Mouse (Mus musculus) yolk sac, embryonic 10.5 days (tissue): ENCODE data around the gene Pgbd1.
"Not testable (repeated sequence)": the region's sequence is repeated elsewhere in the genome, so short reads cannot be mapped to it uniquely, and the experiment has no call there.

Experiments
- DNase-seq: peaks from one replicate; pipeline ENCODE4 v3.0.0-alpha.2; 2017; ENCODE audit warnings: low spot score

Pgbd1 gene

DNA sequence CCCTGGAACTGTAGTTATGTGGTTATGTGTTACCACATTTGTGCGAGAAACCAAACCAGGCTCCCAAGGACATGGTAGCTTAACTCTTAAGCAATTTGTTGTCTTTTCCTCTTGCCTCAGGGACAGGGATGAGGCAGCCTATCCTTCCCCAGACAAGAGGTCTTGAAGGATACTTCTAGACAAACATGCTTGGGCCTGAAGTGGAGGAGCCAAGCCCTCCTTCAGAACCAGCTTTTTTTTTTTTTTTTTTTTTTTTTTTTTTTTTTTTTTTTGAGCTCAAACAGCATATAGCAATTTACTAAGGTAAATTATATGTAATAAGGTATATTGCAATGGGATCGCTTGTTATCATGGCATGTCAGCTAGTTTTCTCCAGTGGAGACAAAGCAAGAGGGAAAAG lies 25.1 kb downstream of the Pgbd1 start:
- DNase-seq = no peak

DNA sequence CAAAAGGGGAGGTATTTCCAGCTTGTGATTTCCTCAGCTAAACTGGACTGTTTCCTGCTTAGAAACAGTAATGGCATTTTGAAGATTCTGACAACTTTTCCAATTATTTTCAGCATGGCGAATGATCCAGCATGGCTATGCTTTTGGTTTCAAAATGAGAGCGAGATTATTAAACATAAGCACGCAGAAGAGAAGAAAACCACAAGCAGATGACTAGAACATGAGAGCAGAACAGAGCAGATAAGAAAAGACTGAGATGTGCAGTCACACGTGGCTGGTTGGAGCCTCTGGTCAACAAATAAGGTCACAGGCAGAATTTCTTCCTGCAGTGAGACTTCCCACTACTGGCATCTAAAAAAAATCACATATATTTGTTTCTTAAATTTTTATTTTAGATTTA lies 25.6 kb downstream of the Pgbd1 start:
- no peak for DNase-seq

DNA sequence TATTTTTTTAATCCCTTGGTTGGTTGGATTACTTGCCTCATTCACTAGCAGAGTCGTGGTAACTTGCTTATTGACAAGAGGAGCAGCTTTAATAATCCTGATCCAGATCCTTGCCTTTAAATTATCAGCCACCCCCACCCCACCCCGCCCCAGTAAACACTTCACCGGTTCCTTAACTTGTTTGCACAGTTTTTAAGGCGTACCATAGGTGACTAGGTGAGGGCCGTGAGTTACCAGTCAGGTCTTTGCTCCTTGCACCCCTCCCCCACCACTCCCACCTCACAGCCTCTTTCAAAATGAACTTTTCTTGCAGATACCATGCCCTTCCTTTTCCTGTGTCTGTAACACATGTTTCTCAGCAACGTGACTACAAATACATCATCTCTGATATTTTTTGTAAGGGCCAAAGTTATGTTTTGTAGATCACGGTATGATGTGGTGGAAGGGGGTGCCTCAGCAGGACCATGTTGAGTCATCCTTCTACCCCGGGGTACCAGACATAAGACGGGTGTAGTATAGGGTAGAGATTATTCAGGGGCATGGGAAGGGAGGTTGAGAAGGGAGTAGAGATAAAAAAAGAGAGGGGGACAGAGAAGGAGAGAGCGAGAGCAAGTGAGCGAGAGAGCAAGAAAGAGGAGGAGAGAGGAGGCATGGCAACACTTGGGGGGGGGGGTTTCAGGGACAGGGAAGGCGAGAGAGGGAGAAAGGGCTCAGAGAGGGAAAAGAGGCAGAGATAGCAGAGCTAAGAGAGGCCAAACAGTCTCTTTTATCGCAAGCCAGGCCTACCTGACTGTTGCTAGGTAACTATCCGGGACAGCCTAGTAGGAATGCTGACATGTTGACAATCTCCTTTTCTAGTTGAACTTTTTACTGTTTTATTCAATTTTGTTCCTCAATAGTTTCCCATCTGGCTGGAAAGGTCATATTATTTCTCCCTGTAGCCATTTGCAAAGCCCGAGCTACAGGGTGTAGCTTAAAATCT lies 26.3 kb downstream of the Pgbd1 start:
- no peak for DNase-seq

DNA sequence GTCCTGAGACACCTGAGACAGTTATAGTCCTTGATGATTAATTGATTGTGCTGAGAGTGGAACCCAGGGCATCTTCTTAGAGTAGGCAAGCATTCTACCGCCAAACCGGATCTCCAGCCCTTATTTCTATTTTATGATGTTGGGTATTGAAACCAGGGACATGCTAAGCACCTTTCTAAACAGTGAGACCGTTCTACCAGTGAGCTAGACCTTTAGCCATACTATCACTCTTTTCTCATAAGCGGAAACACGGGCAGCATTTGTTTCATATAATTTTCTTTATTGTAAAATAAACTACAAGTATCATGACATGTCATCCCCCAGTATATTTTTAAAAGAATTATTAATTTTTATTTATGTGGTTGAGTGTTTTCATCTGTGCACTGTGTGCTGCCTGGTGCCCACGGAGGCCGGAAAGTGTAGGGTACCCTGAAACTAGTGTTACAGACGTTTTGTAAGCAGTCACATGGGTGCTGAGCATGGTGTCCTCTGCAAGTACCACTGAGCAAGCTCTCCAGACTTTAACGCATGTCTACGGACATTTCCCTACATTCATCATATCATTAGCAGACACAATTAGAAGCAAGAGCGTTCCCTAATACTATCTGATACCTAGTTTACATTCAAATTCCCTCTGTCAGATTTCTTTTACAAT lies 31.9 kb downstream of the Pgbd1 start:
- no peak for DNase-seq

DNA sequence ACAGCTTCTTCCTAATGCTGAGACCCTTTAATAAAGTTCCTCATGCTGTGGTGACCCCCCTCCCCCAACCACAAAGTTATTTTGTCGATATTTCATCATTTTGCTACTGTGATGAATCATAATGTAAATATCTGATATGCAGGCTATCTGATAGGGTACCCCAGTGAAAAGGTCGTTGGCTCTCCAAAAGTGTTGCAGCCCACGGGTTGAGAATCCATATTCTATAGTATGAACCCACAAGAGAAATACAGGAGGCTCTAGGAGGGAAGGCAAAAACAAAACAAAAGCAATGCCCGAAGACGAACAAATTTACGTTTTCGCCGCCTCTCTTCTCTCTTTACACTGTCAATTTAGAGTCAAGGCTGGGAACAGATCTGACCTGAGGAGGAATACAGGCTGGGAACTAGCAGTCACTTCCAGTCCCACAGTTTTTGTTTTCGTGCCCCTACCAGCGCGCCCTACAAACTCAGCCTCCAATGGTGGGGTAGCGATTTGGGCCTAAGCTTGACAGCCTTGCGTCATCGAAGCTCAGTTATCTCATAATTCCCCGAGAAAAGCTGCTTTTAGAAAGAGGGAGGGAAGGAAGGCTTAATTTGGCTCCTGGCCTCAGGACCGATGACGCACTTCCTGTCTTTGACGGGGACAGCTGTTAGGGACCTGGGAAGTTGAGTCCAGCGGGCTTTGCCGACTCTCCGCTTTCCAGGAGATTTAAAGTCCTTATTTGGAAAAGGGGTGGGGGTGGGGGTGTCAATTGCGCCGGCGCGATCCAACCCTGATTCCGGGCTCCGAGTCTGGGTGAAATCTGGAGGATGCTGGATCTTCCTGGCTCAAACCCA lies 32.7 kb downstream of the Pgbd1 start:
- DNase-seq = peak; percentile 83

DNA sequence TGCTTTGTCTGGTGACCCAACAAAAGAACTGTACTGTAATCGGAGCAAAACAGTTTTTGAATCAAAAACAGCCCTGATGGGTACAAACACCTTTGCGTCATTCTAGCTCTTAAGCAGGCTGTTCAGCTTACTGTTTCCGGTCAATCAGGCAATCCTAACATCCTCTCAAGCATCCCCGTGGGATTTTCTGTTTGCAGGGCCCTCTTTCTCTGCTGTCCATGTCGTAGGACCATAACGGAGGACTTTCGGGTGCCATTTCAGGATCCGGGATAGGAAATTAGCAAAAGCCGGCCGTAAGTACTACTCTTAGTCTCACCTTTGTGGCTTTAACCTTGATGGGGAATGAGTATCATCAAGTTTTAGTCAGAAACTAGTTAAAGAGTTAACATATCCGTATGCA lies 33.5 kb downstream of the Pgbd1 start:
- DNase-seq = no peak

DNA sequence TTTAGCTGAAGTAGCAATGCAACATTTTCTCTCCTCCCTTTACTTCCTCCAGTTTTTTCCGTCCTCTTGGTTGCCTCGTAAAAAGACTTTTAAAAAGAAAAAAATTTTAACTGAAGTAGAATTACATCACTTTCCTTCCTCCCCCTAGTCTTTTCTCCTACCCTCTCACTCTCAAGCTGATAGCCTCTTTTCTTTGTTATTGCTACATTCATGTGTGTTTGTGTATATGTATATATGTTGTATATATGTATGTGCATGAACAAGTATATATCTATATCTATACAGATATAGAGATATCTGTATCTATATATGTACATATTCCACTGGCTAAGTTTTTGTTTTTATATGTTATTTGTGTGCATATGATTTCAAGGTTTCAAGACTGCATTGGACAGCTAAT lies 38.0 kb downstream of the Pgbd1 start:
- DNase-seq = no peak

DNA sequence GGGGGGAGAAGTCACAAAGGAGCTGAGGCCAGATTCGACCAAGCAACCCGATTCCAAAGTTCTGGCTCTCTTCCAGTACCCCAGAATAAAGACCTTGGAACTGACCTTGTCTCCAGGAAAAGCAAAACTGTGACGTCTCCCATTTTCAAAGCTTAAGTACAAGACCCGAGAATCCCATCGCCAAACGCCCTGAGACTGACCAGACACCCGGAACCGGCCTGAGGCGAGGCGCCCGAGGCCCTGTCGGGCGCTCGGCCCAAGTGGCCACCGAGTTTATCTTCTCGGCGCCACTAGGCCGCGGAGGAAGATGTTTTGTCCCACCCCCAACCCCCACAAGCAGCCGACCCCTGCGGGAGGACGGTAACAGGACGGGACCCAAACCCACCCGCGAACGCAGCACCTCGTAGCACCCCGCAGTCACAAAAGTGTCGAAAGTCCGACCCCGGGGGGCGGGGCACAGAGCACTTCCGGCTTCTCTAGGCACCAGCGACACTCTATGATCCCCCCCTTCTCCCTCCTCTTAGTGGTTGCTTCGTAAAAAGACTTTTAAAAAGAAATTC lies 38.5 kb downstream of the Pgbd1 start, which contains the start of gene Zkscan3:
Gene Zkscan3 (minus strand): TSS at position 469 of the 560 bp plus-strand sequence.
- DNase-seq = peak; percentile 85

DNA sequence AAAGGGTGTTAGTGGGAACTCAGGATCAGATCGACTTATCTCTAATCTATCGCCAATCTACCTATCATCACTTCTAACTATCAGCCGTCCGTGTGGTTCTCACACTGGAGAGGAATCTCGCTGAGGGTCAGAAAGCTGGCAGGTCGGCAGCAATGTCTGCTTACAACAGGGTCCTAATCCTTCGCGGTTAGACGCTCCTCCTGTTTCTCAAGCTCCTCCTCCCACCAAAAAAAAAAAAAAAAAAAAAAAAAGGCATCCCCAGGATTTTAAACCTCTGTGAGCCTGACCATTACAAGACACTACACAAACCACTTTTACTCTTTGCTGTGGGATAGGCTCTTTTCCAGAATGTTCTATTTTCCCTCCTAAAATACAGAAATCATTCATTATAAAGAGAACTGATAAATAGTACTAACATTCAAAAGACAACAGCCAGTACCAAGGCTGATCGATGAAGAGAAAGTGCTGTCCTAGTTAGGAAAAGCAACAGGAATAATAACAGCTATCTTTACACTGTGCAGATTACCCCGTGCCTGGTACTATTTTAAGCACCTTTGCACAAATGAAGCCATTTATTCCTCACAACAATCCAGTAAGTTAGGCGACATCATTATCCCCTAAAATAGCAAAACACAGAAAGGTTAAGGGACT lies 39.1 kb downstream of the Pgbd1 start:
- no peak for DNase-seq

DNA sequence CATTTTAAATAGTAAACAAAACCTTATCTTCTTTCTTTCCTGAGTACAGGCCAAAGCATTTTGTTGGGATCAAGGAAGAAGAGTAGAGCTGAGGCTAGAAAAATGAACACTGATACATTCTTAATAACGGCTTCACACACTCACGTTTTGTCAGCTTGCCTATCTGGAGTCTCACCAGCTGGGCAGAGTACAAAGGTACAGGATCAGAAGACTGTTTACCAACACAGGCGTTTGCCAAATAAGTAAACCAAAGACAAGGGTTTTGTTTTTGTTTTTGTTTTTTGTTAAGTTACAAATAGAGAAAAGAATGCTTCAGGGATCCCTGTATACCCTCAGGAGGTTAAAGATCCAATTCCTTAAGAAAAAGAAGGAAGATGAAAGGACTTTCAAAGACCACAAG lies 39.7 kb downstream of the Pgbd1 start:
- DNase-seq = no peak

DNA sequence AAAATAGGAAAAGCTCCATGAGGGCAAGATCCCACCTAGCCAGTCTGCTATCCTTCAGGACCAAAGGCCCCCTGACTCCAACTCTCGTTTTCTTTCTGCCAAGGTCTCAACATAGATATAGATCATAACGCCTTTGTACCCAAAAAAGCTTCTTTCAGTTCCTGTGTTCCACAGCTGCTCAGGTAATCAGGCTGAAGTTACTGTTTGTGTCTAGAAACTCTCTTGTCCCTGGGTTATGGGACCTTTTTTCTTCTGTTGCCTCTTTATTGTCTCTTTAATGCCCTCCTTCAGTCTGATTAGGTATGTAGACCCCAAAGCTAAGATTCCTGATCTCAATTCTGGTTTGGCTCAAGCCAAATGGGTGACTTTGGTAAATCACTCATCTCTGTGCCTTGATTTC lies 43.4 kb downstream of the Pgbd1 start:
- DNase-seq = no peak

DNA sequence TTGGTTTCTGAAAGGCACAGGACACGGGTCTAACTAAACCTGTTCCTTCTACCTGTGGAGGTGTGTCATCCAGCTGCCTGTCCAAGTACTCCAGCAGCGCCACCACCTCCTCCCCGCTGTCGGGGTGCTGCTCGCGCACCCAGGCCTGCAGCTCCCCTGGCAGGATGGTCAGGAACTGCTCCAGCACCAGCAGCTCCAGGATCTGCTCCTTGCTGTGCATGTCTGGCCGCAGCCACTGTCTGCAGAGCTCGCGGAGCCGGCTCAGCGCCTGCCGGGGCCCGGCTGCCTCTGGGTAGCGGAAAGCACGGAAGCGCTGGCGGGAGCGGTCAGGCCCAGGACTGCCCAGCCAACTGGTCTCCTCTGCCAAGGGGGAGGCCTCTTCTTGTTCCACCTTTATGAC lies 44.8 kb downstream of the Pgbd1 start:
- not testable (repeated sequence) for DNase-seq

DNA sequence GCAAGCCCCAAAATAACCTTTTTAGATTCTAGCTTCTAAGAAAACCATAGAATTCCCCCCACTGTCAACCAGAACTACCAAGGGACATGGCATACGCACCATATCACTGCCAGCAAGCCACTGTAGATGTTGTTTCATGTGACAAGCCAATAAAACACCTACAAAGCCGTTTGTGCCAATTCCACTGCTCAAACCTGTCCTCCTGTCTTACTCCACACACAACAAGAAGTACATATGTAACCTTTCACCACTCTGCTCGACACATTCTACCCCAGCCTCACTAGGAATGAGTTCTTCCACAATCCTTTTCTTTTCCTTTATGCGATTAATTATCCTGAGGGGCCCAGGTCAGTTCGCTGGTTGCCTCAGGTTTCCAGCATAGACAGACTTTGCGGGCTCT lies 45.2 kb downstream of the Pgbd1 start:
- no peak for DNase-seq

DNA sequence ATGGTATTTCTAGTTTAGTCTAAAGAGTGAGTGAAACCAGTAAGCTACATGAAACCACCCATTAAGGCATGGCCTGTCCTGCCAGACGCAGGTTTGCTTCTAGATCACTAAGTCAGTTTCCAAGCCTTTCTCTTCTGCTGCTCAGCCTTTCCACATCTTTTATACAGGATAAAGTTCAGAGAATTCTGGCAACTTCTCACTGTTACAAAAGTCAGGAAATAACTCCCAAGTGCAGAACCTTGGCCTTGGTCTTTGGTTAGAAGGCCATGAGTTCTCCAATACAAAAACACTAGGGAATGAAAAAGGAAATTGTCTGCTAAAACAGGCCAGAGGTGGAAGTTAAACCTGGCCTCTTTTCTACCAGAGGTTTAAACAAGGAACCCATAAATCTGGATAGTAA lies 45.6 kb downstream of the Pgbd1 start:
- DNase-seq = no peak

DNA sequence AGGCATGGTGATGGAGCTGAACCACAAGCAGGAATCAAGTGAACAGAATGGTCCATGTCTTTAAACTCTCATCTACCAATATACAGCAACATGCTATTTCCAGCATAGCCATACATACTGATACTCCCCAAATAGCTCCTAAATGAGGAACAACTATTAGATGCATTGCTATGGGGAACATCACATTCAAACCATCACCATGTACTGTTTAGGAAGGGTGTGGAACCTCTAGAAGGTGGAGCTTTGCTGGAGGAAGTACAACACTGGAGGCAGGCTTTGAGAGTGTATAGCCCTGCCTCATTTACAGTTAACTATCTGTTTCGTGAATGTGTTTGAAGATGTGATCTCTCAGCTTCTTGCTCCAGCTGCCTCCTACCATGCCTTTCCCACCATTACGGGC lies 63.1 kb downstream of the Pgbd1 start:
- no peak for DNase-seq

DNA sequence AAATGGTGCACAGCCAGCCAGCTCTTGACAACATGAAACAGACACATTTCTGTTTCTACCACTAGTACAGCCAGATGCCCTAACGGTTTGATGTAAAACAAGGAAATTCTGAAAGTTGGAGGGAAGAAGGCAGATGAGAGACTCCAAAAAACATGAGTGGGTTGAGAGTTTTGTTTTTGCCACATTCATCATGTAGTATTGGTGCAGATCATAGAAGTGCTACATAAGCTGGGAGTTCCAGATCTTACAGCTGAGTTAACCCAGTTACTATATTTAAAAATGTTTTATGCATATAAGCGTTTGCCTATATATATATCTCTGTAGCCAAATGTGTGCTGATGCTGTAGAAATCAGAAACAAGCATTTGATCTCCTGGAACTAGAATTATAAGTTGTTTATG lies 68.2 kb downstream of the Pgbd1 start:
- DNase-seq = no peak
